Mouse (Mus musculus): ENCODE data around the gene Ndp. TPM values are rescaled to one million over a fixed set of nuclear protein-coding genes. Genes with fewer than 3 reads are reported as not detected.

Ndp gene
- 7.2 and 7.7 TPM in 2 replicates for polyA plus RNA-seq (2014; fragmentation: Nextera tagmentation; extraction: Ambion mirVana)

GRCm38 (mm10) chrX:16911241-16911873 lies at the start of gene Ndp:
Gene Ndp, minus strand, starts transcription at chrX:16911774.
- ATAC-seq (ENCODE audit: insufficient read depth) (no peak; the same call in 1 of the 2 replicates), DNase-seq (peak; percentile 45)
- no peak within 1 kb of the TSS for H3K27ac ChIP-seq (ENCODE audit: low read depth)
- H3K36me3 ChIP-seq (ENCODE audit: insufficient read depth), result no peaks in the 10 kb centered on the region
- H3K9ac ChIP-seq, result peak within 1 kb of the TSS; percentile 34
- no peaks in the 10 kb centered on the region for H3K4me1 ChIP-seq (ENCODE audit: insufficient read depth)
- H3K9me3 ChIP-seq (ENCODE audit: low read depth, low read length), result no peaks in the 10 kb centered on the region
- peak within 1 kb of the TSS; percentile 33 for H3K4me3 ChIP-seq (ENCODE audit: low read depth, low read length)
- TF ChIP-seq CTCF (IDR thresholded peaks at IDR 0.05; ENCODE audit: low read depth), result no peak
- peak within 1 kb of the TSS; percentile 58 for H3K4me2 ChIP-seq
- WGBS, result 13% methylated on average over 13 of the region's 13 CpGs
- no peaks in the 10 kb centered on the region for H3K27me3 ChIP-seq (ENCODE audit: insufficient read depth, low read length)

- H3K9me3 ChIP-seq (ENCODE audit: low read depth, low read length), result no peaks in the 10 kb centered on the region
- H3K27ac ChIP-seq (ENCODE audit: low read depth), result no peak overlapping the region
- H3K4me3 ChIP-seq (ENCODE audit: low read depth, low read length), result no peak overlapping the region
- no peak for ATAC-seq (ENCODE audit: insufficient read depth)
- no peaks in the 10 kb centered on the region for H3K4me1 ChIP-seq (ENCODE audit: insufficient read depth)
- WGBS, result 87% methylated on average over 2 of the region's 2 CpGs
- no peak for DNase-seq
- no peak for TF ChIP-seq CTCF (IDR thresholded peaks at IDR 0.05; ENCODE audit: low read depth)
- no peaks in the 10 kb centered on the region for H3K36me3 ChIP-seq (ENCODE audit: insufficient read depth)
- no peak overlapping the region for H3K9ac ChIP-seq
- no peak overlapping the region for H3K4me2 ChIP-seq
- H3K27me3 ChIP-seq (ENCODE audit: insufficient read depth, low read length), result no peaks in the 10 kb centered on the region
Measured at GRCm38 (mm10) chrX:16954767-16955166, 43.2 kb upstream of the Ndp start.

GRCm38 (mm10) chrX:16918006-16918405 lies 6.4 kb upstream of the Ndp start:
- Histone ChIP-seq H3K36me3 (ENCODE audit: insufficient read depth) (no peaks in the 10 kb centered on the region), H3K4me2 (no peak overlapping the region), H3K9ac (no peak overlapping the region), H3K27ac (ENCODE audit: low read depth) (no peak overlapping the region), H3K27me3 (ENCODE audit: insufficient read depth, low read length) (no peaks in the 10 kb centered on the region), H3K4me3 (ENCODE audit: low read depth, low read length) (no peak overlapping the region), H3K4me1 (ENCODE audit: insufficient read depth) (no peaks in the 10 kb centered on the region), H3K9me3 (ENCODE audit: low read depth, low read length) (no peaks in the 10 kb centered on the region)
- no peak for ATAC-seq (ENCODE audit: insufficient read depth)
- DNase-seq, result no peak
- no peak for TF ChIP-seq CTCF (IDR thresholded peaks at IDR 0.05; ENCODE audit: low read depth)

- no peak for TF ChIP-seq CTCF (IDR thresholded peaks at IDR 0.05; ENCODE audit: low read depth)
Measured at GRCm38 (mm10) chrX:16913118-16913517, 1.5 kb upstream of the Ndp start.

GRCm38 (mm10) chrX:16911911-16912310 lies 337 bp upstream of the Ndp start:
- 43% methylated on average over 4 of the region's 4 CpGs for WGBS
- ATAC-seq (ENCODE audit: insufficient read depth) (no peak), DNase-seq (no peak)
- H3K4me1 ChIP-seq (ENCODE audit: insufficient read depth), result no peaks in the 10 kb centered on the region
- no peak overlapping the region for H3K27ac ChIP-seq (ENCODE audit: low read depth)
- H3K4me2 ChIP-seq, result peak overlapping the region; percentile 58
- peak overlapping the region; percentile 33 for H3K4me3 ChIP-seq (ENCODE audit: low read depth, low read length)
- no peak for TF ChIP-seq CTCF (IDR thresholded peaks at IDR 0.05; ENCODE audit: low read depth)
- no peak overlapping the region for H3K9ac ChIP-seq
- no peaks in the 10 kb centered on the region for H3K9me3 ChIP-seq (ENCODE audit: low read depth, low read length)
- no peaks in the 10 kb centered on the region for H3K36me3 ChIP-seq (ENCODE audit: insufficient read depth)
- no peaks in the 10 kb centered on the region for H3K27me3 ChIP-seq (ENCODE audit: insufficient read depth, low read length)

More at GRCm38 (mm10) chrX:16913118-16913517, 1.5 kb upstream of the Ndp start:
- ATAC-seq (ENCODE audit: insufficient read depth), result no peak
- Histone ChIP-seq H3K27ac (ENCODE audit: low read depth) (no peak overlapping the region), H3K4me3 (ENCODE audit: low read depth, low read length) (no peak overlapping the region), H3K36me3 (ENCODE audit: insufficient read depth) (no peaks in the 10 kb centered on the region), H3K27me3 (ENCODE audit: insufficient read depth, low read length) (no peaks in the 10 kb centered on the region), H3K9ac (no peak overlapping the region), H3K9me3 (ENCODE audit: low read depth, low read length) (no peaks in the 10 kb centered on the region), H3K4me2 (no peak overlapping the region), H3K4me1 (ENCODE audit: insufficient read depth) (no peaks in the 10 kb centered on the region)
- 42% methylated on average over 1 of the region's 1 CpGs for WGBS
- DNase-seq, result no peak

GRCm38 (mm10) chrX:16910211-16911095 lies 1.1 kb downstream of the Ndp start:
- Histone ChIP-seq H3K36me3 (ENCODE audit: insufficient read depth) (no peaks in the 10 kb centered on the region), H3K9me3 (ENCODE audit: low read depth, low read length) (no peaks in the 10 kb centered on the region), H3K27me3 (ENCODE audit: insufficient read depth, low read length) (no peaks in the 10 kb centered on the region), H3K4me3 (ENCODE audit: low read depth, low read length) (peak overlapping the region; percentile 33), H3K4me1 (ENCODE audit: insufficient read depth) (no peaks in the 10 kb centered on the region), H3K9ac (peak overlapping the region; percentile 34), H3K27ac (ENCODE audit: low read depth) (no peak overlapping the region), H3K4me2 (peak overlapping the region; percentile 58)
- no peak for TF ChIP-seq CTCF (IDR thresholded peaks at IDR 0.05; ENCODE audit: low read depth)
- WGBS, result 18% methylated on average over 18 of the region's 18 CpGs
- DNase-seq (peak; percentile 43), ATAC-seq (ENCODE audit: insufficient read depth) (peak; percentile 80)

GRCm38 (mm10) chrX:16908652-16909051 lies 2.9 kb downstream of the Ndp start:
- WGBS, result 59% methylated on average over 2 of the region's 2 CpGs
- H3K4me2 ChIP-seq, result no peak overlapping the region
- H3K4me1 ChIP-seq (ENCODE audit: insufficient read depth), result no peaks in the 10 kb centered on the region
- no peak overlapping the region for H3K27ac ChIP-seq (ENCODE audit: low read depth)
- H3K9ac ChIP-seq, result no peak overlapping the region
- H3K27me3 ChIP-seq (ENCODE audit: insufficient read depth, low read length), result no peaks in the 10 kb centered on the region
- H3K36me3 ChIP-seq (ENCODE audit: insufficient read depth), result no peaks in the 10 kb centered on the region
- no peak for DNase-seq
- ATAC-seq (ENCODE audit: insufficient read depth), result no peak
- no peak overlapping the region for H3K4me3 ChIP-seq (ENCODE audit: low read depth, low read length)
- TF ChIP-seq CTCF (IDR thresholded peaks at IDR 0.05; ENCODE audit: low read depth), result no peak
- no peaks in the 10 kb centered on the region for H3K9me3 ChIP-seq (ENCODE audit: low read depth, low read length)
